Mouse (Mus musculus): ENCODE data around the gene Mum1. TPM values are rescaled to one million over a fixed set of nuclear protein-coding genes. Genes with fewer than 3 reads are reported as not detected.
"Not testable (repeated sequence)": the region's sequence is repeated elsewhere in the genome, so short reads cannot be mapped to it uniquely, and the experiment has no call there.

The Mum1 gene
- polyA plus RNA-seq, 1 experiment = 27.2 TPM

GRCm38 (mm10) chr10:80236145-80236825 is 10.1 kb downstream of the Mum1 start:
- Histone ChIP-seq H3K27ac (ENCODE audit: insufficient read depth, low read depth, low read length) (no peak overlapping the region), H3K4me1 (ENCODE audit: control insufficient read depth, insufficient read depth, low read length) (peaks cover 3% of the 10 kb centered on the region), H3K4me3 (ENCODE audit: insufficient read depth, low read length) (no peak overlapping the region)
- no peak for TF ChIP-seq CTCF (IDR thresholded peaks at IDR 0.05; ENCODE audit: low read depth, low read length)
- TF ChIP-seq POLR2A (IDR thresholded peaks at IDR 0.05; ENCODE audit: borderline replicate concordance, low read depth, low read length) = no peak

DNA sequence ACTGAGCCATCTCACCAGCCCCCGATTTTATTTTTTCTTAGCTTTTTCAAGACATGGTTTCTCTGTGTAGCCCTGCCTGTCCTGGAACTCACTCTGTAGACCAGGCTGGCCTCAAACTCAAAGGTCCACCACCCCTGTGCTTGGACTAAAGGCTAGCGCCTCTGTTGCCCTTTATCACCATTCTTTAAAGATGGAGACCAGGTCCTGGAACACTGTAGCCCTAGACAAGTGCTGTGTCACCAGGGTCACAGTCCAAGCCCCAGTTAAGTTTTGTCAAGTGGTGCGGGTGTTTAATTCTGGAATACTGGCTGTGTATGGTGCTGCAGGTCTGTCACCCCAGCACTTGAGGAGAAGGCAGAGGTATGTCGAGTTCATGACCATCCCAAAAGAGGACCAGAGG is 10.8 kb downstream of the Mum1 start:
- peaks cover 3% of the 10 kb centered on the region for H3K4me1 ChIP-seq (ENCODE audit: control insufficient read depth, insufficient read depth, low read length)
- no peak overlapping the region for H3K27ac ChIP-seq (ENCODE audit: insufficient read depth, low read depth, low read length)
- TF ChIP-seq POLR2A (IDR thresholded peaks at IDR 0.05; ENCODE audit: borderline replicate concordance, low read depth, low read length) = no peak
- H3K4me3 ChIP-seq (ENCODE audit: insufficient read depth, low read length) = no peak overlapping the region

GRCm38 (mm10) chr10:80238306-80238705 is 12.1 kb downstream of the Mum1 start:
- H3K27ac ChIP-seq (ENCODE audit: insufficient read depth, low read depth, low read length) = no peak overlapping the region
- peaks cover 3% of the 10 kb centered on the region for H3K4me1 ChIP-seq (ENCODE audit: control insufficient read depth, insufficient read depth, low read length)
- H3K4me3 ChIP-seq (ENCODE audit: insufficient read depth, low read length) = no peak overlapping the region
- TF ChIP-seq POLR2A (IDR thresholded peaks at IDR 0.05; ENCODE audit: borderline replicate concordance, low read depth, low read length) (no peak), CTCF (IDR thresholded peaks at IDR 0.05; ENCODE audit: low read depth, low read length) (no peak)

GRCm38 (mm10) chr10:80239791-80240190 is 13.6 kb downstream of the Mum1 start:
- H3K4me3 ChIP-seq (ENCODE audit: insufficient read depth, low read length) = no peak overlapping the region
- TF ChIP-seq CTCF (IDR thresholded peaks at IDR 0.05; ENCODE audit: low read depth, low read length) (no peak), POLR2A (IDR thresholded peaks at IDR 0.05; ENCODE audit: borderline replicate concordance, low read depth, low read length) (no peak)

GRCm38 (mm10) chr10:80242088-80242487 is 15.9 kb downstream of the Mum1 start:
- no peak overlapping the region for H3K27ac ChIP-seq (ENCODE audit: insufficient read depth, low read depth, low read length)
- TF ChIP-seq POLR2A (IDR thresholded peaks at IDR 0.05; ENCODE audit: borderline replicate concordance, low read depth, low read length) (no peak), CTCF (IDR thresholded peaks at IDR 0.05; ENCODE audit: low read depth, low read length) (no peak)
- no peaks in the 10 kb centered on the region for H3K4me1 ChIP-seq (ENCODE audit: control insufficient read depth, insufficient read depth, low read length)
- H3K4me3 ChIP-seq (ENCODE audit: insufficient read depth, low read length) = no peak overlapping the region

More at GRCm38 (mm10) chr10:80239791-80240190, 13.6 kb downstream of the Mum1 start:
- Histone ChIP-seq H3K27ac (ENCODE audit: insufficient read depth, low read depth, low read length) (no peak overlapping the region), H3K4me1 (ENCODE audit: control insufficient read depth, insufficient read depth, low read length) (peaks cover 3% of the 10 kb centered on the region)

GRCm38 (mm10) chr10:80242607-80243006 is 16.4 kb downstream of the Mum1 start:
- H3K27ac ChIP-seq (ENCODE audit: insufficient read depth, low read depth, low read length) = no peak overlapping the region
- H3K4me1 ChIP-seq (ENCODE audit: control insufficient read depth, insufficient read depth, low read length) = no peaks in the 10 kb centered on the region
- no peak for TF ChIP-seq POLR2A (IDR thresholded peaks at IDR 0.05; ENCODE audit: borderline replicate concordance, low read depth, low read length)
- no peak for TF ChIP-seq CTCF (IDR thresholded peaks at IDR 0.05; ENCODE audit: low read depth, low read length)
- no peak overlapping the region for H3K4me3 ChIP-seq (ENCODE audit: insufficient read depth, low read length)

GRCm38 (mm10) chr10:80244791-80245399 is 18.7 kb downstream of the Mum1 start:
- no peaks in the 10 kb centered on the region for H3K4me1 ChIP-seq (ENCODE audit: control insufficient read depth, insufficient read depth, low read length)
- H3K27ac ChIP-seq (ENCODE audit: insufficient read depth, low read depth, low read length) = no peak overlapping the region
- H3K4me3 ChIP-seq (ENCODE audit: insufficient read depth, low read length) = no peak overlapping the region
- TF ChIP-seq CTCF (IDR thresholded peaks at IDR 0.05; ENCODE audit: low read depth, low read length) (peak; percentile 20; the same call in 1 of the 2 replicates), POLR2A (IDR thresholded peaks at IDR 0.05; ENCODE audit: borderline replicate concordance, low read depth, low read length) (no peak)

- no peak overlapping the region for H3K27ac ChIP-seq (ENCODE audit: insufficient read depth, low read depth, low read length)
- peaks cover 3% of the 10 kb centered on the region; the same call in 1 of the 2 replicates for H3K4me1 ChIP-seq (ENCODE audit: control insufficient read depth, insufficient read depth, low read length)
- no peak overlapping the region for H3K4me3 ChIP-seq (ENCODE audit: insufficient read depth, low read length)
- TF ChIP-seq POLR2A (IDR thresholded peaks at IDR 0.05; ENCODE audit: borderline replicate concordance, low read depth, low read length) (no peak), CTCF (IDR thresholded peaks at IDR 0.05; ENCODE audit: low read depth, low read length) (peak; percentile 78)
Measured at GRCm38 (mm10) chr10:80245600-80245999, 19.4 kb downstream of the Mum1 start.

DNA sequence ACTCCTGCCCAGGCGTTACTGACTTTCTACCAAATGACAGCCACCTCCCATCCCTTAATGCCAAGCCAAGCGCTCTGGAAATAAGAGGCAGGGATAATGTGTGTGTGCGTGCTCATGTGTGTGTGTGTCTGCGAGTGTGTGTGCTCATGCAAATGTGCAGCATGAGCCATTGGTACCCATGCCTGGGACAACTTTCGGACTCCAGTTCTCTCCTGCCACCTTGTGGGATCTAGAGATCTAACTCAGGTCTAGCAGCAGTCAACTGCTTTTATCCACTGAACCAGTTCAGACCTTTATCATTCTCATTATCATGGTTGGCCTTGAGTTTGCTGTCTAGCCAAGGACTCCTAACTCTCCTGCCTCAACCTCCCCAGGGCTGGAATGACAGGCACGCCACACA is 21.6 kb downstream of the Mum1 start:
- no peak overlapping the region for H3K4me3 ChIP-seq (ENCODE audit: insufficient read depth, low read length)
- no peak overlapping the region for H3K27ac ChIP-seq (ENCODE audit: insufficient read depth, low read depth, low read length)
- peaks cover 3% of the 10 kb centered on the region; the same call in 1 of the 2 replicates for H3K4me1 ChIP-seq (ENCODE audit: control insufficient read depth, insufficient read depth, low read length)
- TF ChIP-seq POLR2A (IDR thresholded peaks at IDR 0.05; ENCODE audit: borderline replicate concordance, low read depth, low read length) = no peak
- no peak for TF ChIP-seq CTCF (IDR thresholded peaks at IDR 0.05; ENCODE audit: low read depth, low read length)

- not testable (repeated sequence) for H3K4me1 ChIP-seq (ENCODE audit: control insufficient read depth, insufficient read depth, low read length); H3K4me3 ChIP-seq (ENCODE audit: insufficient read depth, low read length); H3K27ac ChIP-seq (ENCODE audit: insufficient read depth, low read depth, low read length)
Measured at GRCm38 (mm10) chr10:80248437-80248836, 22.2 kb downstream of the Mum1 start.
